8 mouse cellular contexts compared by ENCODE assay signal in genomic region chr2:161470025-161470424, GRCm38 (mm10).
A peak's percentile ranks its signal among the peaks of the same experiment; 100 is the strongest.
DNase-seq lines count a peak whose midpoint lies in the region; ATAC-seq and TF ChIP-seq lines count a peak whose summit lies in the region.

No protein-coding gene starts in this region.

- intact Hi-C loops in heart, postnatal 25 days (cut with DNase I), result loop anchor here (5.0 kb wide), 1 partner anchor 1192 kb away; the partner anchor contains the start of gene Ptprt

- H3K9me3 ChIP-seq in kidney, embryonic 15.5 days (replicated peaks), result no peaks in the 10 kb centered on the region
- H3K9me3 ChIP-seq in intestine, postnatal 0 days (ENCODE audit: control insufficient read depth), result no peaks in the 10 kb centered on the region

- no peak overlapping the region for H3K27ac ChIP-seq in kidney, embryonic 15.5 days
- no peak overlapping the region for H3K27ac ChIP-seq in intestine, postnatal 0 days (ENCODE audit: low read depth, low read length)

- DNase-seq in kidney, postnatal 10 days, result no peak
- DNase-seq in Muller cell, postnatal 12 days (ENCODE audit: inconsistent ontology term), result peak; percentile 42
- peak; percentile 34 for DNase-seq in cerebellum, adult 8-10 months
- DNase-seq in telencephalon, adult 2 months (ENCODE audit: low read depth, low spot score), result peak; percentile 33
- DNase-seq in right cerebral cortex, postnatal 14 days, result no peak
- no peak for DNase-seq in heart, postnatal 25 days (ENCODE audit: low spot score)

- TF ChIP-seq CTCF in intestine, postnatal 0 days (IDR thresholded peaks at IDR 0.05; ENCODE audit: low read depth), result peak; percentile 84

- H3K36me3 ChIP-seq in kidney, embryonic 15.5 days, result no peaks in the 10 kb centered on the region
- no peaks in the 10 kb centered on the region for H3K36me3 ChIP-seq in intestine, postnatal 0 days (ENCODE audit: control insufficient read depth, insufficient read depth)

- peak; percentile 79; the same call in 1 of the 2 replicates for ATAC-seq in kidney, embryonic 15.5 days (replicated peaks; ENCODE audit: low FRiP score)
- no peak for ATAC-seq in intestine, postnatal 0 days

- no peak overlapping the region for H3K4me2 ChIP-seq in kidney, embryonic 15.5 days
- H3K4me2 ChIP-seq in intestine, postnatal 0 days (replicated peaks; ENCODE audit: low read depth), result no peak overlapping the region

- no peak overlapping the region for H3K4me3 ChIP-seq in kidney, embryonic 15.5 days (replicated peaks)
- no peak overlapping the region for H3K4me3 ChIP-seq in intestine, postnatal 0 days (ENCODE audit: low read depth, low read length)

- H3K4me1 ChIP-seq in kidney, embryonic 15.5 days, result no peaks in the 10 kb centered on the region
- no peaks in the 10 kb centered on the region for H3K4me1 ChIP-seq in intestine, postnatal 0 days (replicated peaks; ENCODE audit: control insufficient read depth, insufficient read depth, low read length)

- 39% methylated on average over 2 of the region's 2 CpGs for WGBS in kidney, embryonic 15.5 days
- WGBS in intestine, postnatal 0 days, result 21% methylated on average over 2 of the region's 2 CpGs

- H3K27me3 ChIP-seq in kidney, embryonic 15.5 days, result peaks cover 9% of the 10 kb centered on the region; the same call in 1 of the 2 replicates
- H3K27me3 ChIP-seq in intestine, postnatal 0 days (replicated peaks; ENCODE audit: control insufficient read depth, insufficient read depth, low read length), result no peaks in the 10 kb centered on the region

- H3K9ac ChIP-seq in kidney, embryonic 15.5 days, result no peak overlapping the region
- no peak overlapping the region for H3K9ac ChIP-seq in intestine, postnatal 0 days (ENCODE audit: low read depth, low read length)

Comparison
In these comparisons a context has a peak if more than half of its experiments do, and no peak if none do; other contexts are left out.
1. DNase-seq: peak in Muller cell, postnatal 12 days (single experiment), cerebellum, adult 8-10 months (single experiment) and telencephalon, adult 2 months (single experiment); none in kidney, postnatal 10 days (single experiment), right cerebral cortex, postnatal 14 days (single experiment) and heart, postnatal 25 days (single experiment).